Mouse (Mus musculus): ENCODE measurements around the gene Mrgprd. TPM values are rescaled to one million over a fixed set of nuclear protein-coding genes. Genes with fewer than 3 reads are reported as not detected.

Mrgprd gene
- polyA plus RNA-seq, 1 experiment from 2014 or later = not detected

DNA sequence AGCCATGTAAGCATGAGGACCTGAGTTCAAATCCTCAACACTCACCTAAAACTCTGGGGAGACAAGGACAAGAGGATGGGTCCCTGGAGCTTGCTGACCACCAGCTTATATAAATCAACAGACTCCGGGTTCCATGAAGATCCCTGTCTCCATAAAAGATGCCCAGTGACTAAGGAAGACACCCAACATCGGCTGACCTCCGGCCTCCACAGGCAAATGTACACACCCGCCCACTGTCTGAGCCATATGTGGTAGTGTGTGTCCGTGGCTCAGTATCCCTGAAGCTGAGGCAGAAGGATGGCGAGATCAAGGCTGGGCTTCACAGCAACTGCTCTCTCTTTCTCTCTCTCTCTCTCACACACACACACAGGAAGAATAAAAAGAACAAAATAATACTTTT is 19.3 kb downstream of the Mrgprd start:
- Histone ChIP-seq H3K9me3 (replicated peaks) (no peaks in the 10 kb centered on the region), H3K9ac (no peak overlapping the region), H3K4me1 (no peaks in the 10 kb centered on the region), H3K4me2 (no peak overlapping the region), H3K27me3 (replicated peaks) (no peaks in the 10 kb centered on the region), H3K27ac (no peak overlapping the region), H3K36me3 (no peaks in the 10 kb centered on the region), H3K4me3 (no peak overlapping the region)
- 66% methylated on average over 6 of the region's 6 CpGs for WGBS (ENCODE audit: insufficient replicate concordance)
- no peak for ATAC-seq

DNA sequence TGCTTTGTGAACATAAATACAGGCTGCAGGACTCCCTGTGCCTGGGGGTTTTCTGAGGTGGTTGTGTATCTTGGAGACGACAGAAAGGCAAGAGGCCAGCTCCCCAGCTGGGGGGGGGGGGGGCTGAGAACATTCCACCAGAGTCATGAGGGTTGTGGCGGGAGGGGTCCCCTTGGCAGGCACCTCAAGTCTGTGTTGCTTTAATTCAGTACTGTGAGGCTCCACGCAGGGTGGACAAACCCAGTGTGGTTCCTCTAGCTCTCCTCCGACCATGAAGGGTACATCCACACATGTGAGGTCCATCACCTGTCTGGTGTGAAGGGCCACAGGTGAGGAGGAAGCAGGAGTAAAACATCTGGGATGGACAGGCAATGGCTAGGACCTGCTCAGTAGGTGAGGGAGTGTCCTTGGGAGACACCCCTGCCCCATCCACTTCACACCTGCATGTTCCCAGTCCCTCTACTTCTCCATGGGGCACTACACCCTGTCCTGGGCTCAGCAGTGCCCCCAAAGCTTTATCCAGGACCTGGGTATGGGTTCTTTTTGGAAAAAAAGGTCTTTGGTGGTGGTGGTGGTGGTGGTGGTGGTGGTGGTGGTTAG is 19.9 kb downstream of the Mrgprd start:
- no peaks in the 10 kb centered on the region for H3K27me3 ChIP-seq (replicated peaks)
- no peak overlapping the region for H3K9ac ChIP-seq
- no peak for ATAC-seq
- no peak overlapping the region for H3K4me2 ChIP-seq
- no peaks in the 10 kb centered on the region for H3K9me3 ChIP-seq (replicated peaks)
- no peak overlapping the region for H3K4me3 ChIP-seq
- H3K27ac ChIP-seq = no peak overlapping the region
- no peaks in the 10 kb centered on the region for H3K4me1 ChIP-seq
- H3K36me3 ChIP-seq = no peaks in the 10 kb centered on the region
- WGBS (ENCODE audit: insufficient replicate concordance) = 46% methylated on average over 4 of the region's 4 CpGs

DNA sequence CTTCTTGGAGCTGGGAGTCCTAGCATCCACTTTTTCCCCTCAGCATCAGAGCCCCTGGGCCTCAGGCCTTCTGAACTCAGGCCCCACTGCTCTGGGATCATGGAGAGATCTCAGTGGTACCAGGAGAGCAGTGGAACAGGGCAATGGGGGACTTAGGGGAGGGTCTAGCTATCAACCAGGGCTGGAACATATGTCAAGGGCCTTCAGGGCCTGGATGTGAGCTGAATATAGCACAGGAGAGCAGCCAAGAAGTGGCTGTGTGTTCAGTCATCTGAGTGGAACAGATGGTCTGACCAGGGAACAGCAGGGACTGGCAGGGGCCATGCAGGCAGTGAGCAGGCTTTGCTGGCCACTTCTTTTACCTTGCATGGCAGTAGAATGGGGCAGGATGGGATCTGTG is 20.6 kb downstream of the Mrgprd start:
- Histone ChIP-seq H3K4me3 (no peak overlapping the region), H3K4me1 (no peaks in the 10 kb centered on the region), H3K36me3 (no peaks in the 10 kb centered on the region), H3K27ac (no peak overlapping the region), H3K9ac (no peak overlapping the region), H3K4me2 (no peak overlapping the region), H3K9me3 (replicated peaks) (no peaks in the 10 kb centered on the region), H3K27me3 (replicated peaks) (no peaks in the 10 kb centered on the region)
- no peak for ATAC-seq

DNA sequence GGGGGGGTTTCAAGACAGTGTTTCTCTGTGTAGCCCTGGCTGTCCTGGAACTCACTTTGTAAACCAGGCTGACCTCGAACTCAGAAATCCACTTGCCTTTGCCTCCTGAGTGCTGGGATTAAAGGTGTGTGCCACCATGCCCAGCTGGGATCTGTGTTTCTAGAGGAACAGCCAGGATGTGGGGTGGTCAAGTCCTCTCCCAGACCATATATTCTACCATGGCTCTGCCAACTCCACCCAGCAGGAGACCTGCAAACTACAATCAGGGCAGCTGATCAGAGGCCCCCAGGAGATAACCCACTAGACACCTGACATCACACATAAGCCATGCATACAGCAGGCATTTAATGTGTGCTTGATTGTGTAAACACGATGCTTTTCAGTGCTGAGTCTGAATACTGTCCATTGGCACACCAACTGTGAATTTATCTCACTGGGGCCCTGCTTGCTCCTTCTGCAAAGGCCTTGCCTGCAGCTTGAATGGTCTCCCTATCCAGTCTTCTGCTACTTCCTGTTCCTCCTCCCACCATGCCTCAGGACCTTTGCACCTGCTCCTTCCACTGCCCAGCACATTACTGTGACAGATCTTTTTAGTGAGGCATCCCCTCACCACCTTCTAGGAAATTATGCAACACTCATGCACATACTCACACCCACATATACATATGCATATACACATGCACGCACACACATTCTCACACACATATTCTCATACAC is 21.1 kb downstream of the Mrgprd start:
- no peak overlapping the region for H3K4me3 ChIP-seq
- no peaks in the 10 kb centered on the region for H3K27me3 ChIP-seq (replicated peaks)
- H3K36me3 ChIP-seq = no peaks in the 10 kb centered on the region
- H3K4me1 ChIP-seq = no peaks in the 10 kb centered on the region
- H3K27ac ChIP-seq = no peak overlapping the region
- H3K4me2 ChIP-seq = no peak overlapping the region
- no peak for ATAC-seq
- WGBS (ENCODE audit: insufficient replicate concordance) = 52% methylated on average over 3 of the region's 3 CpGs
- H3K9me3 ChIP-seq (replicated peaks) = no peaks in the 10 kb centered on the region
- H3K9ac ChIP-seq = no peak overlapping the region

DNA sequence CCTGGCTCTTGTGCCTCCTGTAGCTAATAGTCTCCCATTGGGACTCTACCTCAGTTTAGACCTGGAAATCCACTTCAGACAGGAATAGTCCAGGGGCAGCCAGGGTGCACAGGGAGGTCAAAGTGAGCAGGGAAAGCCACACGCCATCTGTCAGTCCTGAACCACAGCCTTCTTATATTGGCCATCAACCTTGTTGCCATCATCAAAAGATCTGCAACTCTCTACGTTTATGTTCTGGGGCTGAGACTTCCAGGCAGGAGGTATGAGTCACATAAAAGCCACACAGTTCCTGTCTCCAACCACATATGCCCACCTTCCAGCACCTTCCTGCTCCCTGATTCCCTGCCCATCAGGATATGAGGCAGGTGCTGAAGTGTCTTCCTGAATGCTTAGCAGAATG is 23.3 kb downstream of the Mrgprd start:
- H3K4me2 ChIP-seq = no peak overlapping the region
- no peak overlapping the region for H3K4me3 ChIP-seq
- no peak for ATAC-seq
- no peaks in the 10 kb centered on the region for H3K9me3 ChIP-seq (replicated peaks)
- H3K9ac ChIP-seq = no peak overlapping the region
- no peaks in the 10 kb centered on the region for H3K27me3 ChIP-seq (replicated peaks)
- no peak overlapping the region for H3K27ac ChIP-seq
- H3K4me1 ChIP-seq = no peaks in the 10 kb centered on the region
- WGBS (ENCODE audit: insufficient replicate concordance) = 37% methylated on average over 2 of the region's 2 CpGs
- H3K36me3 ChIP-seq = no peaks in the 10 kb centered on the region

DNA sequence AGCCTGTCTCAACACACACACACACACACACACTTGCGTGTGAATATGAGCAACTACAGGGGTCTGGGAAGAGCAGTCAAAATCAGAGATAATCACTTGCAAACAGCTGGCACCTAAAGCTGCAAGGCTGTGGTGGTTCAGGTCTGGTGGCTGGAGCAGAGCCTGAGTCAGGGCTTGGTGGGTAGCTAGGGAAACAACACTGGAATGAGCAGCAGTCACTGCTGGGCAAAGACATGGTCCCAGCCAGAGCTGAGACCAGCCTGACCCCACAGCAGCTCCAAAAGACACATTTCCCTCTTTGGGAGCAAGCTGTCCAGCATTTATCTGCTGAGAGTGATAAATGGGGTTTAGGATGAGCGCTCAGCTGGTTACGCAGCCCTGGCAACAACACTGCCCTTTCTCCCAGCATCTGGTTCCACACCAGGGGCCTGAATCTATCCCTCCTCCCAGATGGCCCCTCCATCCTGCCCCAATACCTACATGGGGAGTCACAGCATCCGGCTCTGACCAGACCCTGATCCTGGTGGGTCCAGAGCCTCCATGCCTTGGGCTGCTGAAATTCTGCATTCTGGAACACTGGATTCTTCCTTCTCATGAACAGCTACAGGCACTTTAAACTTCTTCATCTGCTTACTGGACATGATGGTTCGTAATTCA is 25.7 kb downstream of the Mrgprd start:
- Histone ChIP-seq H3K4me1 (no peaks in the 10 kb centered on the region), H3K4me3 (no peak overlapping the region), H3K9ac (no peak overlapping the region), H3K36me3 (no peaks in the 10 kb centered on the region), H3K4me2 (no peak overlapping the region), H3K27me3 (replicated peaks) (no peaks in the 10 kb centered on the region), H3K9me3 (replicated peaks) (no peaks in the 10 kb centered on the region), H3K27ac (no peak overlapping the region)
- ATAC-seq = no peak
- 61% methylated on average over 5 of the region's 5 CpGs for WGBS (ENCODE audit: insufficient replicate concordance)

Other genes with a start within 250 kb of the Mrgprd start
- gene 1810010D01Rik, start 106.7 kb upstream of the Mrgprd start, polyA plus RNA-seq (2016; fragmentation: Nextera tagmentation; extraction: Ambion mirVana) = 0.30 and 0.38 TPM in 2 replicates
- gene Tpcn2, start 30.8 kb upstream of the Mrgprd start, polyA plus RNA-seq (2016; fragmentation: Nextera tagmentation; extraction: Ambion mirVana) = 2.9 and 3.1 TPM in 2 replicates
- not detected in 2 replicates for gene Mrgprf, start 14.0 kb upstream of the Mrgprd start, polyA plus RNA-seq (2016; fragmentation: Nextera tagmentation; extraction: Ambion mirVana)